Mouse (Mus musculus) thymus, postnatal 36 days (tissue): ENCODE data around the gene Slc35d3.

ENCODE experiments used
- DNase-seq, 2 experiments: peaks; one replicate each; pipeline ENCODE4 v3.0.0; 2022; ENCODE audit warnings: mixed read lengths in 2 of 2

Slc35d3 gene

GRCm38 (mm10) chr10:19850998-19851691 lies at the start of gene Slc35d3:
Slc35d3 (minus strand) TSS chr10:19851459.
- peak; percentile 58 to 70 for DNase-seq

DNA sequence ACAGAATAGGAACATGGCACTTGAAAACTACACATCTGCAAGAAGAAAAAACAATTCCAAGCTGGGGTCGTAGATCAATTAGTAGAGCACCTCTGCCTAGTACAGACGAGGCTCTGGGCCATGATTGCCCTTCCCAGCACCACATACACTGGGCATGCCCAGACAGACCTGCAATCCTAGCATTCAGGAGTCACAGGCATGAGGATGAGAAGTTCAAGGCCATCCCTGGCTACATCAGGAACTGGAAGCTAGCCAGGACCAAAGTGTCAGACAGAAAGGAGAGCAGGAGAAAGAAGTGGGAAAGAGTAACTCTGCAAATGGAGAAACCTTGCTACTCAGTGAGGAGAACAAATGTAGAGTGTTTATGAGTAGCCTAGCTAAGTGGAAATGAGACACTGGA lies 48.9 kb upstream of the Slc35d3 start:
- no peak for DNase-seq

GRCm38 (mm10) chr10:19893976-19894375 lies 42.7 kb upstream of the Slc35d3 start:
- DNase-seq = peak; percentile 27 to 30

GRCm38 (mm10) chr10:19893146-19893545 lies 41.9 kb upstream of the Slc35d3 start:
- DNase-seq = no peak

- no peak for DNase-seq
Observed at GRCm38 (mm10) chr10:19891686-19892085, 40.4 kb upstream of the Slc35d3 start.

GRCm38 (mm10) chr10:19889908-19890307 lies 38.6 kb upstream of the Slc35d3 start:
- DNase-seq = no peak

- DNase-seq = no peak
Observed at GRCm38 (mm10) chr10:19886249-19886648, 35.0 kb upstream of the Slc35d3 start.

GRCm38 (mm10) chr10:19884409-19884808 lies 33.1 kb upstream of the Slc35d3 start:
- DNase-seq = no peak

GRCm38 (mm10) chr10:19880437-19880836 lies 29.2 kb upstream of the Slc35d3 start:
- DNase-seq = no peak

DNA sequence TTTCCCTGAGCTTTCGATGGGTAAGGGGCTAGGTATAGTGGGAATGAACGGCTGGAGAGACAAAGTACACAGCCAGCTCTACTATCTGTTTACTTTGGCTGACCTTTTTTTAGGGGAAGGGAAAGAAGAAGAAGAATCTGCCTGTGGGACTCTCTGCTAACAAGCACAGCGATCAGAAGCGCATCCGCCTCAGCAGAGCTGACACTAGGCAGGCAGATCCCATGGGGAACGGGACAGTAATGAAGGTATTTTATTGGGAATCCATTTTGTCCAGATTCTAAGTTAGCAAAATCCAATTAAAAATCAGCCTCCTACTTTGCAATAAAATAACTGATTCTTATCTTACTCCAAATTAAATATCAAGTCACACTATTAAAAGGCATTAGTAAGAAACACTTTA lies 27.9 kb upstream of the Slc35d3 start:
- no peak for DNase-seq

DNA sequence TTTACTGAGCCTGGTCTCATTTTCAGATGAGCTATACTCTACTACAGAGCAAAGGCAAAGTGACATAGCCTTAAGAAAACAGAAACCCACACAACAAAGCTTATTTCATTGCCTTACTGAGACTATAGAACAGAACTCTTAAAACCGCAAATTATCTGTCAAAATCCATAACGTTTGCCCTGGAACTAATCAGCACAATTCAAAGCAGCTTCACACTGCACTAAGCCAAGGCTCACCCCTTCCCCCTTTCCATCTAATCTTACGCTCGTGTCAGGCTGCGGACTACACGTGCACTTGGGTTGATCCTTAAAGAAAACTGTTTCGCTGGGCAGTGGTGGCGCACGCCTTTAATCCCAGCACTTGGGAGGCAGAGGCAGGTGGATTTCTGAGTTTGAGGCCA lies 26.4 kb upstream of the Slc35d3 start:
- DNase-seq = no peak

DNA sequence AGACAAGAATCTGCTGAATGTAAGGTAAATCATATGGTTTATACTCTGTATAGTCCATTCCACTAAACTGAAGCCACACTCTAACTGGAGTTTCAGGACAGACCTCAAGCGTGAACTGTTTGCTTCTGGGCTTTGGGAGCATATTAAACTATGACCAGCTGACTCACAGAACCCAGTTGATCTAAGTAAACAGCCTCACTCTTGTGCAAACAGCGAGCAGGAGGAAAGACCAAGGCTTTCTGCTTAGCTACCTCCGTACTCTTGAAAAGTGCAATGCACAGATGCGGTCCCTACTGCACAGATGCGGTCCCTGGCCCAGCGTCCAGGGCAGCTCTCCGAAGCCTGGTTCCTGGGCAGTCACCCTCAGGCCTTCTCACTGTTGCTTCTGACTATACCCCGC lies 26.0 kb upstream of the Slc35d3 start:
- no peak for DNase-seq

DNA sequence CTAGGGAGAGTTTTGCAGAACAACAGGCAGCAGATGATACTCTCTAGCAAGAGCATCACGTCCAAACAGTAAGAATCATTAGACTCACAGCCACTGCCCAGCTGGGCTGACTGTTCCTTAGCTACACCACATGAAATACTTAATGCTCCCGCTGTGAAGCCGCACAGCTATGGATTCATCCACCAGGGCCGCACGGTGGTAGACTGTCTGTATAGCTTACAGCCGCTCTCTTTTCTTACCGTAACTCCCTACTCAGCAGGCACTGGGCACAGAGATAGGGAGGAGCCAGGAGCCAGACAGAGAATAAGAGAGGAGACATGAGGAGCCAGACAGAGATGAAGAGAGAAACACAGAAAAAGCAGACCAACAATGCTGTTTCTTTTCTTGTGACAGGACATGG lies 25.4 kb upstream of the Slc35d3 start:
- no peak for DNase-seq

DNA sequence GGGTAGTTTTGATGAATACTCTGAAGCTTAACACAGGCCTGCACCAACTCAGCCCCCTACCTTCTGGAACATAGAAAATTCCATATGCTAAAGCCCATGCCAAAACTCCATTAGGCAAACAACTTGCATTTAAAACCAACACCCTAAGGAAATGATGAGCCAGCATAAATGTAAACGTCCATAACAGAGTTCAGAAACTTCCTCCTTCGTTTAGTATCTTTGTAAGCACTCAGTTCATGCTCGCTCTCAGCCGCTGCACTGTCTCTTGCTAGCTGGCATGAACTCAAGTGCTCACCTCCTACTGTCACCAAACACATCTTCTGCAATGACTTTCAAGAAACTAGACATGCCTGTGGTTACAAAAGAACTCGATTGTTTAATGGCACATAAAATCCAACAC lies 24.1 kb upstream of the Slc35d3 start:
- DNase-seq = no peak

GRCm38 (mm10) chr10:19855597-19856306 lies 4.5 kb upstream of the Slc35d3 start:
- no peak for DNase-seq

- DNase-seq = no peak
Observed at GRCm38 (mm10) chr10:19853609-19854008, 2.4 kb upstream of the Slc35d3 start.

DNA sequence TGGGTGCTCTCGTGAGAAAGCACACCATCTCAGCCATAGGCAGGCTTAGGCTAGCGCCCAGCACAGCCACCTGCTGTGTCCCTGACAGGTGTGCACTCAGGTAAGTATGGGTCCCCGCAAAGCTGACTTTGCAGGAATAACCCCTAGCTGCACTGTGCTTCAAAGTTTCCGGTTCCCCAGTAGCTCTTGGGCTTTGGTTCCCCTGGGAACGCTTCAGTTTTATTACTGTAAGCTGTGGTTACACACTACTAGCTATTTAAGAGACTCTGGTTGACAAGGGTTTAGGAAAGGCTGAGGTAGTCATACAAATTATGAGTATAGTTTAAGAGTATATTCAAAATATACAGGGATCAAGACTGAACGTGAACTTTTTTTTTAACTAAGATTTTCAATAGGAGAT lies 1.5 kb upstream of the Slc35d3 start:
- no peak for DNase-seq

- peak; percentile 21 to 26 for DNase-seq
Observed at GRCm38 (mm10) chr10:19850544-19850997, 688 bp downstream of the Slc35d3 start.

GRCm38 (mm10) chr10:19849771-19850365 lies 1.4 kb downstream of the Slc35d3 start:
- peak; percentile 7 to 19 for DNase-seq

DNA sequence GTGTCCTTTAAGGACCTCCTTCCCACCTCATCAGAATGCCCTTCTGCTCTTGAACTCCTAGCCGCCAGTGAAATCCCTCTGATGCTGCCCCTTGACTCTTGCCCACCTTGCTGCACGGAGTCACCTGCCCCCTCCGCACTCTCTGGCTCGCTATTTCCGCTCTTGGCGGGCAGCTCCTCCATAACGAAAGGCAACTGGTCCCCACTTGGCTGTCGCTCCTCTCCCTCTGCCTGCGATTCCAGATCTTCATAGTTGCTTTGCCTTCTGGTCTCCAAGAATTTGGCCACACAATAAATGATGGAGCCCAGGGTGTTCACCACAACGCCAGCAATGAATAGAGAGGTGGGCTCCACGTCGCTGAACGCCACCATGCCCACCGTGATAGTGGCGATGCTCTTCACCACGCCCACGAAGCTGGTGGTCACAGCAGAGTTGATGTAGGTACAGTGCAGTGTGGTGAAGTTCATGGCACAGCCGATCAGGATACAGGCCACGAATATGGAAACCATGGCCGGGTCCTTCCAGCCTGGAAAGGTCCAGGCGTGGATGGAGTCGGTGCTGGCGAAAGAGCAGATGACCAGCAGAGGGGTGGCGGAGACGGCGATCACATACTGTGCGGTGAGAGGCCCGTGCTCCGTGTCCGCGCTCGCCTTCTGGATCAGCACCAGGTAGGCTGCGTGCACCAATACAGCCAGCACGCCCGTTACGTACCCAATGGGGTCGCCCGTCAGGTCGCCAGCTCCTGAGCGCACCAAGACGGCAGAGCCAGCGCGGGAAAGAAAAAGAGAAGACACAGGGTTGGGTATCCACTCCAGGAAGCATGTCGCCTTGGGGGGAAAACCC lies 2.1 kb downstream of the Slc35d3 start:
- peak; percentile 2 to 10 for DNase-seq

- no peak for DNase-seq
Observed at GRCm38 (mm10) chr10:19839836-19840235, 11.4 kb downstream of the Slc35d3 start.

DNA sequence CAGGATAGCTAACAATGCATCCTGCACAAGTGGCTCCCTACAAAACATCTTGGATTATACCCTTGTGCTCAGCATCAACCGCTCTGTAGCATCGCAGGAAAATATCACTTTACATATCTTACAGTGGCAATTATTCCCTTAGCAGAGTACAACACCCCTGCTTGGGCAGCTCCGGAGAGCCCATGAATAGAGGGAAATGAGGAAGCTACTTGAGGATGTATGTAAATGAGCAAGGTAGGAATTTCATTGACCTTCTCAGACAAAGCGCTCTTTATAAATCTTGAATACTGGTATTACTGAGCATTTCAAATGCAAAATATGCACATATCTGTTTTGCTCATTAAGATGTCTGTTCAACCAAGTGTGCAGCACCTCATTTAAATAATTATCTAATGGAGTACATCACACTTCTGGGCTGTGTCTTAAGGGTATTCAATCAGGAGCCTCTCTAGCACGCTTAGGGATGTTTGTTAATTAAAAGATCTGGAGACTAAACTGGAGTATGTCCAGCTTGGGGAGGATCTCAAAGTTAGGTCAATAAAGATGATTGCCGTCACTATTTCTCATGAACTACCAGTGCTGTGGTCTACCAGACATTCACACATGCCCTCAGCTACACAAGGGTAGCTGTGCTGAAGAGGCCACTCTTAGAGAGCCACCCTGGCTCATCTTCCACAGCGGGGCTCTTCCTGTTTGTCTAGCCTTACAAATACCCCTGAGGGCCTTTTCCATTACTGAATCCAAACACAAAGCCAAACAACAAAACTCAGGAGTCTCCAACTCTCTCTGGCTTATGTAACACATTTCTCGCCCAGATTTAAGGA lies 15.2 kb downstream of the Slc35d3 start:
- no peak for DNase-seq
